Mouse (Mus musculus) limb, embryonic 11.5 days (tissue): ENCODE data around the gene Gm36864. TPM values are rescaled to one million over a fixed set of nuclear protein-coding genes. Genes with fewer than 3 reads are reported as not detected.

Experiments
- polyA plus RNA-seq: library from polyadenylated mRNA; unstranded; fragments of >200 nt; fragmentation: Nextera tagmentation; extraction: Ambion mirVana; gene quantifications from 2 replicates; pipeline ENCODE4 v1.2.1, GENCODE M21; 2014

Gene Gm36864
- polyA plus RNA-seq, 1 experiment from 2014 or later = not detected

Other genes with a start within 250 kb of the Gm36864 start
- not detected in 2 replicates for gene Klk1b11, start 240.3 kb upstream of the Gm36864 start, polyA plus RNA-seq
- gene Klk1b26, start 224.0 kb upstream of the Gm36864 start, polyA plus RNA-seq = not detected in 2 replicates
- not detected in 2 replicates for gene Klk1b27, start 183.9 kb upstream of the Gm36864 start, polyA plus RNA-seq
- gene Klk1b21, start 133.8 kb upstream of the Gm36864 start, polyA plus RNA-seq = not detected in 2 replicates
- not detected in 2 replicates for gene Klk1b22, start 123.5 kb upstream of the Gm36864 start, polyA plus RNA-seq
- gene Klk1b16, start 99.4 kb upstream of the Gm36864 start, polyA plus RNA-seq = not detected in 2 replicates
- gene Klk1b24, start 47.9 kb upstream of the Gm36864 start, polyA plus RNA-seq = not detected in 2 replicates
- not detected in 2 replicates for gene Klk1b3, start 38.0 kb upstream of the Gm36864 start, polyA plus RNA-seq
- gene Klk1b4, start 28.7 kb upstream of the Gm36864 start, polyA plus RNA-seq = not detected in 2 replicates
- gene Klk1b5, start 20.2 kb upstream of the Gm36864 start, polyA plus RNA-seq = not detected in 2 replicates
- not detected in 2 replicates for gene Klk1, start 10.8 kb upstream of the Gm36864 start, polyA plus RNA-seq
- gene 1700028J19Rik, start 10.5 kb downstream of the Gm36864 start, polyA plus RNA-seq = 0.88 and 1.1 TPM in 2 replicates
- gene 2410002F23Rik, start 10.5 kb downstream of the Gm36864 start, polyA plus RNA-seq = 135 and 146 TPM in 2 replicates
- 0.26 and 0.31 TPM in 2 replicates for gene Acp4, start 21.2 kb downstream of the Gm36864 start, polyA plus RNA-seq
- gene Gm15517, start 25.3 kb downstream of the Gm36864 start, polyA plus RNA-seq = not detected in 2 replicates
- gene Clec11a, start 70.7 kb downstream of the Gm36864 start, polyA plus RNA-seq = 1.9 and 2.2 TPM in 2 replicates
- gene Shank1, start 74.1 kb downstream of the Gm36864 start, polyA plus RNA-seq = 0.78 and 0.85 TPM in 2 replicates
- gene Syt3, start 147.9 kb downstream of the Gm36864 start, polyA plus RNA-seq = 2.1 TPM in 2 replicates
- 0.37 and 0.53 TPM in 2 replicates for gene 1700008O03Rik, start 149.6 kb downstream of the Gm36864 start, polyA plus RNA-seq
- gene Lrrc4b, start 192.8 kb downstream of the Gm36864 start, polyA plus RNA-seq = 0.51 and 0.60 TPM in 2 replicates
- 0.60 TPM in 1 of 2 replicates, not detected in the other for gene Aspdh, start 229.2 kb downstream of the Gm36864 start, polyA plus RNA-seq
- 64.4 and 65.4 TPM in 2 replicates for gene Josd2, start 231.8 kb downstream of the Gm36864 start, polyA plus RNA-seq